Mouse (Mus musculus) spleen, adult 2 months (tissue): ENCODE measurements around the gene Ssbp4. TPM values are rescaled to one million over a fixed set of nuclear protein-coding genes. Genes with fewer than 3 reads are reported as not detected.

Experiments
- DNase-seq, 2 experiments: peaks; one replicate each; pipeline versions ENCODE4 v3.0.0 to v3.0.0-alpha.2; 2012 to 2021; ENCODE audit warnings: low spot score in 2 of 2, low read depth in 1 of 2
- H3K27ac ChIP-seq: fragments of 200-500 bp; 2 replicates; pipeline ENCODE4 v1.5.1; 2012; ENCODE audit warnings: low read length, inconsistent platforms; ENCODE audit not compliant: insufficient read depth
- H3K27me3 ChIP-seq: fragments of 200-500 bp; 2 replicates; pipeline ENCODE4 v1.6.1; 2012; ENCODE audit warnings: mild to moderate bottlenecking, moderate library complexity, low read length, inconsistent platforms; ENCODE audit not compliant: control insufficient read depth, insufficient read depth
- H3K36me3 ChIP-seq: fragments of 200-500 bp; 2 replicates; pipeline ENCODE4 v1.6.1; 2012; ENCODE audit warnings: mild to moderate bottlenecking, low read length, inconsistent platforms; ENCODE audit not compliant: control insufficient read depth, insufficient read depth
- H3K4me1 ChIP-seq: fragments of 200-500 bp; 2 replicates; pipeline ENCODE4 v1.6.1; 2011; ENCODE audit warnings: inconsistent platforms; ENCODE audit not compliant: control insufficient read depth, insufficient read depth, insufficient read length
- H3K4me3 ChIP-seq: fragments of 200-500 bp; 2 replicates; pipeline ENCODE4 v1.5.1; 2011; ENCODE audit warnings: mild to moderate bottlenecking, inconsistent platforms; ENCODE audit not compliant: insufficient read depth, insufficient read length; ENCODE audit errors: extremely low read depth
- CTCF ChIP-seq: fragments of 200-500 bp; IDR thresholded peaks from 2 replicates; pipeline ENCODE4 v1.5.1; 2011; ENCODE audit warnings: mild to moderate bottlenecking, inconsistent platforms; ENCODE audit not compliant: insufficient read depth, insufficient read length, insufficient replicate concordance; ENCODE audit errors: extremely low read depth
- POLR2A ChIP-seq: fragments of 200-500 bp; IDR thresholded peaks from 2 replicates; pipeline ENCODE4 v1.6.1; 2011; ENCODE audit warnings: low read depth, low read length, inconsistent platforms
- WGBS: fragments of 180-500 bp; shearing (Covaris S2); methylation state at CpG from one replicate; pipeline ENCODE4 v1.1.7; 2018; 5-methylcytosine and 5-hydroxymethylcytosine counted together
- polyA plus RNA-seq: library from polyadenylated mRNA; depleted of rRNA; stranded (reverse); fragments of >200 nt; gene quantifications from 2 replicates; pipeline ENCODE4 v1.2.3, GENCODE M21; 2012; rRNA removed

Gene Ssbp4
- 168 and 256 TPM in 2 replicates for polyA plus RNA-seq

GRCm38 (mm10) chr8:70608749-70609367, at the start of gene Ssbp4:
TSS of gene Ssbp4 (minus strand) at chr8:70608872.
- Histone ChIP-seq H3K27ac (peak within 1 kb of the TSS; percentile 90), H3K27me3 (no peaks in the 10 kb centered on the region), H3K36me3 (no peaks in the 10 kb centered on the region), H3K4me1 (peaks cover 18% of the 10 kb centered on the region), H3K4me3 (peak within 1 kb of the TSS; percentile 81)
- WGBS, result 3% methylated on average over 26 of the region's 26 CpGs
- DNase-seq, result no peak
- TF ChIP-seq POLR2A (no peak), CTCF (no peak)

DNA sequence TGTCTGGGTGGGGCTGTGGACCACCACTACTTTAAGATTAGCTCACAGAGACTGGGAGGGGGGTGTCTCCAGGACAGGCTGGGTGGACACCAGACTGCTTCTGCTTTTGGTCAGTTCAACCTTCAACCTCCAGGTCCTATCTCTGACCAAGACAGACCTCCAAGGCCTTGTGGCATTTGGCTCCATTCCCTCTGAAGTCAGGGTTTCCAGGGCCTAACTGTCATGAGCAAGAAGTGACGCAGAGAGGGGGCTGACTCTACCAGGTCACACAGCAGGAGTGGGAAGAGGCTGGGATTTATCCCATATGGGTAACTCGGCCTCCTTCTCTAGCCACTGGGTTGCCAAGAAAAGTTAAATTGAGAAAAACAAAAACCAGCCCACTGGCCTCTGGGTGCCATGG, 49.1 kb upstream of the Ssbp4 start:
- Histone ChIP-seq H3K4me1 (peaks cover 13% of the 10 kb centered on the region), H3K4me3 (no peak overlapping the region), H3K36me3 (no peaks in the 10 kb centered on the region; the same call in 1 of the 2 replicates), H3K27me3 (no peaks in the 10 kb centered on the region), H3K27ac (no peak overlapping the region)
- no peak for DNase-seq
- WGBS, result 92% methylated on average over 2 of the region's 2 CpGs
- TF ChIP-seq CTCF (no peak), POLR2A (no peak)

- TF ChIP-seq POLR2A (no peak), CTCF (no peak)
- no peak for DNase-seq
- H3K36me3 ChIP-seq, result no peaks in the 10 kb centered on the region; the same call in 1 of the 2 replicates
- 93% methylated on average over 3 of the region's 3 CpGs for WGBS
- H3K4me3 ChIP-seq, result no peak overlapping the region
- H3K27ac ChIP-seq, result no peak overlapping the region
- no peaks in the 10 kb centered on the region for H3K27me3 ChIP-seq
- peaks cover 10% of the 10 kb centered on the region for H3K4me1 ChIP-seq
Observed at GRCm38 (mm10) chr8:70657214-70657613, 48.5 kb upstream of the Ssbp4 start.

GRCm38 (mm10) chr8:70656193-70656790, 47.6 kb upstream of the Ssbp4 start:
- 94% methylated on average over 13 of the region's 13 CpGs for WGBS

GRCm38 (mm10) chr8:70655469-70655868, 46.8 kb upstream of the Ssbp4 start:
- no peak overlapping the region for H3K4me3 ChIP-seq
- DNase-seq, result no peak
- 89% methylated on average over 2 of the region's 2 CpGs for WGBS
- peaks cover 10% of the 10 kb centered on the region for H3K4me1 ChIP-seq
- H3K27ac ChIP-seq, result no peak overlapping the region
- H3K27me3 ChIP-seq, result no peaks in the 10 kb centered on the region
- H3K36me3 ChIP-seq, result peaks cover 4% of the 10 kb centered on the region
- TF ChIP-seq POLR2A (no peak), CTCF (no peak)

More at GRCm38 (mm10) chr8:70656193-70656790, 47.6 kb upstream of the Ssbp4 start:
- Histone ChIP-seq H3K27me3 (no peaks in the 10 kb centered on the region), H3K4me1 (peaks cover 10% of the 10 kb centered on the region), H3K4me3 (no peak overlapping the region), H3K36me3 (peaks cover 3% of the 10 kb centered on the region), H3K27ac (no peak overlapping the region)
- no peak for DNase-seq
- no peak for TF ChIP-seq POLR2A
- TF ChIP-seq CTCF, result no peak

GRCm38 (mm10) chr8:70654121-70654520, 45.4 kb upstream of the Ssbp4 start:
- peak; percentile 44 to 58 for DNase-seq
- 36% methylated on average over 1 of the region's 1 CpGs for WGBS
- no peaks in the 10 kb centered on the region for H3K27me3 ChIP-seq
- H3K27ac ChIP-seq, result peak overlapping the region; percentile 82
- H3K4me3 ChIP-seq, result no peak overlapping the region
- TF ChIP-seq POLR2A (no peak), CTCF (no peak)
- H3K36me3 ChIP-seq, result peaks cover 7% of the 10 kb centered on the region
- H3K4me1 ChIP-seq, result peaks cover 8% of the 10 kb centered on the region

GRCm38 (mm10) chr8:70653226-70653625, 44.6 kb upstream of the Ssbp4 start:
- H3K27ac ChIP-seq, result no peak overlapping the region
- WGBS, result 53% methylated on average over 2 of the region's 2 CpGs

More at GRCm38 (mm10) chr8:70653226-70653625, 44.6 kb upstream of the Ssbp4 start:
- TF ChIP-seq CTCF, result peak; percentile 77; the same call in 1 of the 2 replicates
- TF ChIP-seq POLR2A, result no peak
- Histone ChIP-seq H3K27me3 (no peaks in the 10 kb centered on the region), H3K4me3 (no peak overlapping the region), H3K36me3 (peaks cover 7% of the 10 kb centered on the region), H3K4me1 (peaks cover 8% of the 10 kb centered on the region)
- peak; percentile 59 to 63 for DNase-seq
